Mouse (Mus musculus): Measurements from ENCODE around the gene L2hgdh. TPM values are rescaled to one million over a fixed set of nuclear protein-coding genes. Genes with fewer than 3 reads are reported as not detected.

L2hgdh gene
- polyA plus RNA-seq, 2 experiments: 7.5 to 9.3 TPM

GRCm38 (mm10) chr12:69732221-69732620 is 7.5 kb upstream of the L2hgdh start:
- ATAC-seq (ENCODE audit: insufficient read depth) (no peak), DNase-seq (ENCODE audit: low read depth in 3 of 3, low spot score in 3 of 3) (no peak)
- Histone ChIP-seq H3K4me1 (replicated peaks; ENCODE audit: control insufficient read depth in 2 of 2, insufficient read depth in 2 of 2, low read length in 1 of 2) (peaks cover 2 to 4% of the 10 kb centered on the region in 2 experiments; a peak in 3 of 4 replicates), H3K4me2 (ENCODE audit: low read depth) (no peak overlapping the region), H3K9ac (replicated peaks) (no peak overlapping the region), H3K36me3 (replicated peaks; ENCODE audit: control insufficient read depth, insufficient read depth, low read depth) (no peaks in the 10 kb centered on the region), H3K27ac (no peak overlapping the region), H3K4me3 (ENCODE audit: insufficient read depth in 1 of 2, low read depth in 2 of 2, low read length in 2 of 2) (no peak overlapping the region), H3K27me3 (ENCODE audit: control insufficient read depth, insufficient read depth, low read length) (no peaks in the 10 kb centered on the region), H3K9me3 (ENCODE audit: control insufficient read depth, low read length) (no peaks in the 10 kb centered on the region)
- WGBS (ENCODE audit: insufficient replicate concordance): 61% methylated on average over 5 of the region's 5 CpGs
- TF ChIP-seq CTCF (IDR thresholded peaks at IDR 0.05; ENCODE audit: low read depth) (no peak), EP300 (IDR thresholded peaks at IDR 0.05; ENCODE audit: low read depth) (no peak)

- ATAC-seq (ENCODE audit: insufficient read depth) (no peak), DNase-seq (ENCODE audit: low read depth in 3 of 3, low spot score in 3 of 3) (no peak)
- no peak overlapping the region for H3K9ac ChIP-seq (replicated peaks)
- TF ChIP-seq EP300 (IDR thresholded peaks at IDR 0.05; ENCODE audit: low read depth): no peak
- TF ChIP-seq CTCF (IDR thresholded peaks at IDR 0.05; ENCODE audit: low read depth): no peak
- 79% methylated on average over 1 of the region's 1 CpGs for WGBS (ENCODE audit: insufficient replicate concordance)
- H3K4me2 ChIP-seq (ENCODE audit: low read depth): no peak overlapping the region
- H3K27me3 ChIP-seq (ENCODE audit: control insufficient read depth, insufficient read depth, low read length): no peaks in the 10 kb centered on the region
- H3K4me1 ChIP-seq (replicated peaks; ENCODE audit: control insufficient read depth in 2 of 2, insufficient read depth in 2 of 2, low read length in 1 of 2): peaks cover 5 to 7% of the 10 kb centered on the region in 2 experiments
- no peak overlapping the region for H3K4me3 ChIP-seq (ENCODE audit: insufficient read depth in 1 of 2, low read depth in 2 of 2, low read length in 2 of 2)
- no peak overlapping the region for H3K27ac ChIP-seq
- no peaks in the 10 kb centered on the region for H3K9me3 ChIP-seq (ENCODE audit: control insufficient read depth, low read length)
- no peaks in the 10 kb centered on the region for H3K36me3 ChIP-seq (replicated peaks; ENCODE audit: control insufficient read depth, insufficient read depth, low read depth)
Observed at GRCm38 (mm10) chr12:69730306-69730705, 5.6 kb upstream of the L2hgdh start.

- Histone ChIP-seq H3K27me3 (ENCODE audit: control insufficient read depth, insufficient read depth, low read length) (no peaks in the 10 kb centered on the region), H3K27ac (no peak overlapping the region), H3K4me3 (ENCODE audit: insufficient read depth in 1 of 2, low read depth in 2 of 2, low read length in 2 of 2) (no peak overlapping the region), H3K4me1 (replicated peaks; ENCODE audit: control insufficient read depth in 2 of 2, insufficient read depth in 2 of 2, low read length in 1 of 2) (peaks cover 5 to 7% of the 10 kb centered on the region in 2 experiments), H3K36me3 (replicated peaks; ENCODE audit: control insufficient read depth, insufficient read depth, low read depth) (no peaks in the 10 kb centered on the region), H3K4me2 (ENCODE audit: low read depth) (no peak overlapping the region), H3K9me3 (ENCODE audit: control insufficient read depth, low read length) (no peaks in the 10 kb centered on the region), H3K9ac (replicated peaks) (no peak overlapping the region)
- TF ChIP-seq CTCF (IDR thresholded peaks at IDR 0.05; ENCODE audit: low read depth): no peak
- no peak for TF ChIP-seq EP300 (IDR thresholded peaks at IDR 0.05; ENCODE audit: low read depth)
- DNase-seq (ENCODE audit: low read depth in 3 of 3, low spot score in 3 of 3) (no peak), ATAC-seq (ENCODE audit: insufficient read depth) (no peak)
- WGBS (ENCODE audit: insufficient replicate concordance): 74% methylated on average over 1 of the region's 1 CpGs
Observed at GRCm38 (mm10) chr12:69729246-69729645, 4.6 kb upstream of the L2hgdh start.

GRCm38 (mm10) chr12:69724018-69724710 is 509 bp downstream of the L2hgdh start:
- peaks cover 6% of the 10 kb centered on the region for H3K9me3 ChIP-seq (ENCODE audit: control insufficient read depth, low read length)
- peak overlapping the region; percentile 29 for H3K27ac ChIP-seq
- peak overlapping the region; percentile 75 to 77 for H3K4me3 ChIP-seq (ENCODE audit: insufficient read depth in 1 of 2, low read depth in 2 of 2, low read length in 2 of 2)
- H3K4me1 ChIP-seq (replicated peaks; ENCODE audit: control insufficient read depth in 2 of 2, insufficient read depth in 2 of 2, low read length in 1 of 2): peaks cover 10% of the 10 kb centered on the region in 2 experiments
- ATAC-seq (ENCODE audit: insufficient read depth) (no peak; the same call in 1 of the 2 replicates), DNase-seq (ENCODE audit: low read depth in 3 of 3, low spot score in 3 of 3) (peak in 1 of 3 experiments; percentile 13)
- peak overlapping the region; percentile 95 for H3K4me2 ChIP-seq (ENCODE audit: low read depth)
- no peaks in the 10 kb centered on the region for H3K27me3 ChIP-seq (ENCODE audit: control insufficient read depth, insufficient read depth, low read length)
- H3K9ac ChIP-seq (replicated peaks): peak overlapping the region; percentile 71
- no peak for TF ChIP-seq EP300 (IDR thresholded peaks at IDR 0.05; ENCODE audit: low read depth)
- TF ChIP-seq CTCF (IDR thresholded peaks at IDR 0.05; ENCODE audit: low read depth): 0 out of 2 replicates have a peak, but pooled peaks have one; percentile 8
- WGBS (ENCODE audit: insufficient replicate concordance): 1% methylated on average over 24 of the region's 24 CpGs
- peaks cover 4% of the 10 kb centered on the region for H3K36me3 ChIP-seq (replicated peaks; ENCODE audit: control insufficient read depth, insufficient read depth, low read depth)

- 43% methylated on average over 2 of the region's 2 CpGs for WGBS (ENCODE audit: insufficient replicate concordance)
- peaks cover 4% of the 10 kb centered on the region for H3K36me3 ChIP-seq (replicated peaks; ENCODE audit: control insufficient read depth, insufficient read depth, low read depth)
- H3K4me3 ChIP-seq (ENCODE audit: insufficient read depth in 1 of 2, low read depth in 2 of 2, low read length in 2 of 2): peak overlapping the region; percentile 75 to 77
- no peak for ATAC-seq (ENCODE audit: insufficient read depth)
- peak overlapping the region; percentile 95 for H3K4me2 ChIP-seq (ENCODE audit: low read depth)
- peaks cover 9% of the 10 kb centered on the region for H3K9me3 ChIP-seq (ENCODE audit: control insufficient read depth, low read length)
- no peaks in the 10 kb centered on the region for H3K27me3 ChIP-seq (ENCODE audit: control insufficient read depth, insufficient read depth, low read length)
- no peak for TF ChIP-seq CTCF (IDR thresholded peaks at IDR 0.05; ENCODE audit: low read depth)
- TF ChIP-seq EP300 (IDR thresholded peaks at IDR 0.05; ENCODE audit: low read depth): no peak
- no peak overlapping the region for H3K27ac ChIP-seq
- DNase-seq (ENCODE audit: low read depth in 3 of 3, low spot score in 3 of 3): no peak
- no peak overlapping the region for H3K9ac ChIP-seq (replicated peaks)
- peaks cover 10% of the 10 kb centered on the region in 2 experiments for H3K4me1 ChIP-seq (replicated peaks; ENCODE audit: control insufficient read depth in 2 of 2, insufficient read depth in 2 of 2, low read length in 1 of 2)
Observed at GRCm38 (mm10) chr12:69723376-69723775, 1.3 kb downstream of the L2hgdh start.

Data from liver, embryonic 14.5 days (tissue).